In genomic region chr9:59036732-59037341, GRCm38 (mm10) we compare ENCODE assay signal across 8 mouse cellular contexts. TPM values are rescaled to one million over a fixed set of nuclear protein-coding genes. Genes with fewer than 3 reads are reported as not detected.
DNase-seq lines count a peak whose midpoint lies in the region; ATAC-seq and TF ChIP-seq lines count a peak whose summit lies in the region.

No protein-coding gene starts in this region.

- H3K79me2 ChIP-seq in liver, adult 2 months (ENCODE audit: control insufficient read depth, insufficient read depth, low read length), result peaks cover 13% of the 10 kb centered on the region; the same call in 1 of the 2 replicates

- DNase-seq in liver, adult 2 months (ENCODE audit: extremely low read depth, low read depth, low spot score), result no peak
- DNase-seq in liver, result no peak
- peak; percentile 62 for DNase-seq in adipocyte (ENCODE audit: low spot score)
- DNase-seq in lung, postnatal 10 days, result peak; percentile 54
- no peak for DNase-seq in ovary, postnatal 36 days (ENCODE audit: low spot score)

- H3K9ac ChIP-seq in liver, adult 2 months (ENCODE audit: low read depth, low read length), result peak overlapping the region; percentile 81
- peak overlapping the region; percentile 96 for H3K9ac ChIP-seq in embryonic facial prominence, embryonic 12.5 days
- peak overlapping the region; percentile 94 for H3K9ac ChIP-seq in hindbrain, embryonic 15.5 days

- TF ChIP-seq POLR2A in liver, adult 2 months (IDR thresholded peaks at IDR 0.05; ENCODE audit: extremely low read depth, insufficient read depth, low read length), result no peak

- H3K4me3 ChIP-seq in liver, adult 2 months (ENCODE audit: insufficient read depth, low read depth, low read length), result peak overlapping the region; percentile 69
- H3K4me3 ChIP-seq in embryonic facial prominence, embryonic 12.5 days, result peak overlapping the region; percentile 93
- peak overlapping the region; percentile 99 for H3K4me3 ChIP-seq in hindbrain, embryonic 15.5 days

- peaks cover 5% of the 10 kb centered on the region; the same call in 1 of the 2 replicates for H3K4me1 ChIP-seq in liver, adult 2 months (ENCODE audit: control insufficient read depth, insufficient read depth, low read length)
- H3K4me1 ChIP-seq in embryonic facial prominence, embryonic 12.5 days, result peaks cover 11% of the 10 kb centered on the region
- H3K4me1 ChIP-seq in hindbrain, embryonic 15.5 days (replicated peaks), result peaks cover 37% of the 10 kb centered on the region

- peak; percentile 79 for ATAC-seq in embryonic facial prominence, embryonic 12.5 days (ENCODE audit: insufficient number of reproducible peaks, insufficient read depth, low FRiP score, low TSS enrichment)
- ATAC-seq in hindbrain, embryonic 15.5 days (ENCODE audit: low FRiP score, low read depth), result peak; percentile 55
- ATAC-seq in erythroid progenitor cell, adult 5-6 weeks (replicated peaks; ENCODE audit: low FRiP score, poor library complexity, severe bottlenecking), result no peak

- 1% methylated on average over 55 of the region's 56 CpGs for WGBS in liver, adult 2 months
- WGBS in embryonic facial prominence, embryonic 12.5 days, result under 1% methylated on average over 52 of the region's 56 CpGs
- under 1% methylated on average over 55 of the region's 56 CpGs for WGBS in hindbrain, embryonic 15.5 days

- peak overlapping the region; percentile 79 for H3K4me2 ChIP-seq in embryonic facial prominence, embryonic 12.5 days (replicated peaks)
- H3K4me2 ChIP-seq in hindbrain, embryonic 15.5 days, result peak overlapping the region; percentile 89

- H3K27me3 ChIP-seq in liver, adult 2 months (ENCODE audit: control insufficient read depth, insufficient read depth, low read length), result no peaks in the 10 kb centered on the region
- H3K27me3 ChIP-seq in embryonic facial prominence, embryonic 12.5 days, result no peaks in the 10 kb centered on the region
- no peaks in the 10 kb centered on the region for H3K27me3 ChIP-seq in hindbrain, embryonic 15.5 days

- peak overlapping the region; percentile 83 for H3K27ac ChIP-seq in liver, adult 2 months (replicated peaks; ENCODE audit: insufficient read depth, low read depth, low read length)
- H3K27ac ChIP-seq in embryonic facial prominence, embryonic 12.5 days, result peak overlapping the region; percentile 100
- peak overlapping the region; percentile 99 for H3K27ac ChIP-seq in hindbrain, embryonic 15.5 days (replicated peaks)

- no peaks in the 10 kb centered on the region for H3K36me3 ChIP-seq in liver, adult 2 months (ENCODE audit: control insufficient read depth, insufficient read depth, low read length)
- H3K36me3 ChIP-seq in embryonic facial prominence, embryonic 12.5 days, result no peaks in the 10 kb centered on the region
- H3K36me3 ChIP-seq in hindbrain, embryonic 15.5 days, result no peaks in the 10 kb centered on the region

- H3K9me3 ChIP-seq in embryonic facial prominence, embryonic 12.5 days, result no peaks in the 10 kb centered on the region
- H3K9me3 ChIP-seq in hindbrain, embryonic 15.5 days, result no peaks in the 10 kb centered on the region

- no peak for TF ChIP-seq CTCF in liver, adult 2 months (IDR thresholded peaks at IDR 0.05; ENCODE audit: low read depth, low read length)

RNA-seq across cellular contexts. Expression of gene Neo1, which starts 0.6 kb away (rescaled TPM):
- 9.3 and 9.6 TPM in 2 replicates for total RNA-seq in liver, adult 2 months (2014; rRNA removed)
- 4.4 and 4.8 TPM in 2 replicates for polyA plus RNA-seq in liver, adult 2 months (2012; rRNA removed)
- 60.0 and 61.4 TPM in 2 replicates for polyA plus RNA-seq in embryonic facial prominence, embryonic 12.5 days (2016; fragmentation: Nextera tagmentation; extraction: Ambion mirVana)
- 48.2 and 49.6 TPM in 2 replicates for polyA plus RNA-seq in hindbrain, embryonic 15.5 days (2015; fragmentation: Nextera tagmentation; extraction: Ambion mirVana)
- total RNA-seq in erythroid progenitor cell, adult 5-6 weeks (2015; ENCODE audit: low replicate concordance), result not detected in 2 replicates
- not detected in 2 replicates for total RNA-seq in erythroid progenitor cell, adult 5-6 weeks (2017; ENCODE audit: low replicate concordance)

Comparison
In these comparisons a context has a peak if more than half of its experiments do, and no peak if none do; other contexts are left out.
1. DNase-seq: peak in adipocyte (single experiment) and lung, postnatal 10 days (single experiment); none in liver, adult 2 months (single experiment), liver (single experiment) and ovary, postnatal 36 days (single experiment).
2. Peak in every context shown above with its lines, with median percentiles within 50 percentile points of each other: H3K27ac ChIP-seq, H3K4me3 ChIP-seq and H3K9ac ChIP-seq.